Mouse (Mus musculus): ENCODE data around the gene Hist2h2ab.
A peak's percentile ranks its signal among the peaks of the same experiment; 100 is the strongest.
"Not testable (repeated sequence)": the region's sequence is repeated elsewhere in the genome, so short reads cannot be mapped to it uniquely, and the experiment has no call there.

The Hist2h2ab gene

GRCm38 (mm10) chr3:96235836-96236235 is 16.2 kb downstream of the Hist2h2ab start:
- ATAC-seq (ENCODE audit: insufficient number of reproducible peaks, low FRiP score, low TSS enrichment) = no peak

- ATAC-seq (ENCODE audit: insufficient number of reproducible peaks, low FRiP score, low TSS enrichment) = no peak
Measured at GRCm38 (mm10) chr3:96236834-96237334, 17.2 kb downstream of the Hist2h2ab start.

- no peak for ATAC-seq (ENCODE audit: insufficient number of reproducible peaks, low FRiP score, low TSS enrichment)
Measured at GRCm38 (mm10) chr3:96237335-96237903, 17.8 kb downstream of the Hist2h2ab start.

- ATAC-seq (ENCODE audit: insufficient number of reproducible peaks, low FRiP score, low TSS enrichment) = no peak
Measured at GRCm38 (mm10) chr3:96237904-96238511, 18.3 kb downstream of the Hist2h2ab start.

- peak; percentile 74 for ATAC-seq (ENCODE audit: insufficient number of reproducible peaks, low FRiP score, low TSS enrichment)
Measured at GRCm38 (mm10) chr3:96238954-96239793, 19.5 kb downstream of the Hist2h2ab start, which contains the start of gene Hist2h3c2. TSS of gene Hist2h3c2 (minus strand) at chr3:96239127.

- ATAC-seq (ENCODE audit: insufficient number of reproducible peaks, low FRiP score, low TSS enrichment) = peak; percentile 84
Measured at GRCm38 (mm10) chr3:96239949-96240798, 20.5 kb downstream of the Hist2h2ab start, which contains the start of gene Hist2h2aa2. TSS of gene Hist2h2aa2 (minus strand) at chr3:96240276.

GRCm38 (mm10) chr3:96240799-96241197 is 21.1 kb downstream of the Hist2h2ab start:
- ATAC-seq (ENCODE audit: insufficient number of reproducible peaks, low FRiP score, low TSS enrichment) = no peak

- ATAC-seq (ENCODE audit: insufficient number of reproducible peaks, low FRiP score, low TSS enrichment) = no peak
Measured at GRCm38 (mm10) chr3:96243921-96244572, 24.4 kb downstream of the Hist2h2ab start.

- peak; percentile 88 for ATAC-seq (ENCODE audit: insufficient number of reproducible peaks, low FRiP score, low TSS enrichment)
Measured at GRCm38 (mm10) chr3:96245003-96245886, 25.6 kb downstream of the Hist2h2ab start, which contains the start of gene Hist2h2aa1. TSS of gene Hist2h2aa1 (plus strand) at chr3:96245497.

GRCm38 (mm10) chr3:96246018-96246417 is 26.4 kb downstream of the Hist2h2ab start:
- not testable (repeated sequence) for ATAC-seq (ENCODE audit: insufficient number of reproducible peaks, low FRiP score, low TSS enrichment)

GRCm38 (mm10) chr3:96246427-96246856 is 26.8 kb downstream of the Hist2h2ab start, which contains the start of gene Hist2h3c1:
TSS of gene Hist2h3c1 (plus strand) at chr3:96246685.
- ATAC-seq (ENCODE audit: insufficient number of reproducible peaks, low FRiP score, low TSS enrichment) = peak; percentile 72

- no peak for ATAC-seq (ENCODE audit: insufficient number of reproducible peaks, low FRiP score, low TSS enrichment)
Measured at GRCm38 (mm10) chr3:96247356-96248140, 27.9 kb downstream of the Hist2h2ab start.

GRCm38 (mm10) chr3:96248141-96249033 is 28.7 kb downstream of the Hist2h2ab start:
- no peak for ATAC-seq (ENCODE audit: insufficient number of reproducible peaks, low FRiP score, low TSS enrichment)

GRCm38 (mm10) chr3:96249034-96249345 is 29.3 kb downstream of the Hist2h2ab start:
- no peak for ATAC-seq (ENCODE audit: insufficient number of reproducible peaks, low FRiP score, low TSS enrichment)

GRCm38 (mm10) chr3:96250890-96251289 is 31.2 kb downstream of the Hist2h2ab start:
- no peak for ATAC-seq (ENCODE audit: insufficient number of reproducible peaks, low FRiP score, low TSS enrichment)

GRCm38 (mm10) chr3:96251787-96252186 is 32.1 kb downstream of the Hist2h2ab start:
- ATAC-seq (ENCODE audit: insufficient number of reproducible peaks, low FRiP score, low TSS enrichment) = no peak
